Mouse (Mus musculus) ES-Bruce4 (cell line): ENCODE measurements around the gene Znrf1. TPM values are rescaled to one million over a fixed set of nuclear protein-coding genes. Genes with fewer than 3 reads are reported as not detected.
"Not testable (repeated sequence)": the region's sequence is repeated elsewhere in the genome, so short reads cannot be mapped to it uniquely, and the experiment has no call there.

Experiments used
- H3K27ac ChIP-seq: 2 replicates; pipeline ENCODE4 v1.5.1; 2012; ENCODE audit warnings: low read length, inconsistent platforms; ENCODE audit not compliant: insufficient read depth
- H3K27me3 ChIP-seq: 2 replicates; pipeline ENCODE4 v1.6.1; 2012; ENCODE audit warnings: mild to moderate bottlenecking, low read length, inconsistent platforms; ENCODE audit not compliant: control insufficient read depth, poor library complexity, insufficient read depth, severe bottlenecking
- H3K36me3 ChIP-seq: 2 replicates; pipeline ENCODE4 v1.6.1; 2012; ENCODE audit warnings: inconsistent platforms, mild to moderate bottlenecking, low read length, moderate library complexity; ENCODE audit not compliant: control insufficient read depth, poor library complexity, insufficient read depth, severe bottlenecking
- H3K4me1 ChIP-seq: one replicate; pipeline ENCODE4 v1.8.1; 2011; ENCODE audit warnings: low read length; ENCODE audit not compliant: control insufficient read depth, insufficient read depth
- H3K4me3 ChIP-seq: 2 replicates; pipeline ENCODE4 v1.5.1; 2011; ENCODE audit warnings: low read depth, mild to moderate bottlenecking, low read length
- H3K9ac ChIP-seq: 2 replicates; pipeline ENCODE4 v1.6.1; 2012; ENCODE audit warnings: low read depth, mild to moderate bottlenecking, inconsistent platforms; ENCODE audit not compliant: poor library complexity, severe bottlenecking
- H3K9me3 ChIP-seq: replicated peaks from 2 replicates; pipeline ENCODE4 v1.6.1; 2012; ENCODE audit warnings: mild to moderate bottlenecking, low read length, inconsistent platforms; ENCODE audit not compliant: control insufficient read depth, poor library complexity, insufficient read depth, severe bottlenecking
- CTCF ChIP-seq: IDR thresholded peaks from one replicate; pipeline ENCODE4 v1.8.1; 2011; ENCODE audit warnings: low read depth, low read length
- EP300 ChIP-seq: IDR thresholded peaks from 2 replicates; pipeline ENCODE4 v1.6.1; 2011; ENCODE audit warnings: low read depth, low read length; ENCODE audit not compliant: insufficient read depth
- POLR2A ChIP-seq: IDR thresholded peaks from one replicate; pipeline ENCODE4 v1.8.1; 2011; ENCODE audit warnings: low read length; ENCODE audit not compliant: insufficient read depth
- polyA plus RNA-seq: library from polyadenylated mRNA; stranded (reverse); fragments of >200 nt; gene quantifications from 2 replicates; pipeline ENCODE4 v1.2.4, GENCODE M21; 2011; ENCODE audit warnings: low read depth; ENCODE audit not compliant: missing spikeins, insufficient read depth, insufficient read length

Gene Znrf1
- 37.7 and 38.5 TPM in 2 replicates for polyA plus RNA-seq

DNA sequence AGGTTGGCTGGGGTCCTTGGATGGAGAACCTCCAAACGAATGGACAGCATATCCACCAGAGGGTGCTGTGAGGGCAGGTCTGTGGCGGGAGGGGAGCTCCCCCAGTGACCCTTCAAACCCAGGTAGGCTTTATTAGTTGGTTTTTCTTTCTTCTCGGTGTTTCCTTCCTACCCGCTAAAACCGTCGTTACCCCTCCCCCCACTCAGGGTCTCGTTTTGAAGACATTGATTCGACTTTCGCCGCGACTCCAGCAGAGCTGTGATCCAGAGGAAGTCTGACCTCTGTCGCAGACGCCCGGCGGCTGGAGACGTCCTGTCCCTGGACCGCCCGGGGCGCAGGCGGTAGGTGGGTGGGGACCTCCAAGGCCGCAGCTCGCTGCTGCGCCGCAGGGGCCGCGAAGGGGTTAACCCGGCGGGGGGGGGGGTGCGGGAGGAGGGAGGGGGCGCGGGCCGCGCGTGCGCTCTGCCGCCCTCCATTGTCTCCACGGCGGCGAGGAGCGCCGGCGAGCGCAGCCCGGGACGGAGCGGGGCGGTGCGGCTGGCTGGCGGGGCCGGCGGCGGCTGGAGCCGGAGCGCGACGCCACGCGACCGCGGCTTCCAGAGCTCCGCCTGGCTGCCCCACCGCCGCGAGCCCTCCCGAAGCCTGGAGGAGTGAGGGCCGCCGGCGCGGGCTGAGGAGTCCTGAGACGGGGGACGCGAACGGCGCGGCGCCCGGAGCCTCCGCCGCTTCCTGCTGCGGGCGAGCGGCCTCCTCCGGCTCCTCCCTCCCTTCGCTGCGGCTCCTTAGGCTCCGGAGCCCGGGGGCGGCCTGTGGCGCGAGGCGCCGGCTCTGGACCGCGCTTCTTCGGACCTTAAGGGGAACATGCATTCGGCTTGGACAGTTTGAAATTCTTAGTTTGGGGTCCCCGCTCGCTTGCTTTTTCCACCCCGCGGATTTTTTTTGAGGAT lies at the start of gene Znrf1:
TSS of gene Znrf1 (plus strand) at position 67 of the 947 bp plus-strand sequence.
- Histone ChIP-seq H3K27ac (peak within 1 kb of the TSS; percentile 76), H3K9ac (peak within 1 kb of the TSS; percentile 100), H3K4me3 (peak within 1 kb of the TSS; percentile 76), H3K9me3 (no peaks in the 10 kb centered on the region), H3K4me1 (peaks cover 6% of the 10 kb centered on the region), H3K27me3 (0 out of 2 replicates have a peak, but pooled peaks cover 2% of the 10 kb centered on the region), H3K36me3 (0 out of 2 replicates have a peak, but pooled peaks cover 5% of the 10 kb centered on the region)
- TF ChIP-seq EP300 = no peak; the same call in 1 of the 2 replicates
- TF ChIP-seq CTCF = peak; percentile 55

DNA sequence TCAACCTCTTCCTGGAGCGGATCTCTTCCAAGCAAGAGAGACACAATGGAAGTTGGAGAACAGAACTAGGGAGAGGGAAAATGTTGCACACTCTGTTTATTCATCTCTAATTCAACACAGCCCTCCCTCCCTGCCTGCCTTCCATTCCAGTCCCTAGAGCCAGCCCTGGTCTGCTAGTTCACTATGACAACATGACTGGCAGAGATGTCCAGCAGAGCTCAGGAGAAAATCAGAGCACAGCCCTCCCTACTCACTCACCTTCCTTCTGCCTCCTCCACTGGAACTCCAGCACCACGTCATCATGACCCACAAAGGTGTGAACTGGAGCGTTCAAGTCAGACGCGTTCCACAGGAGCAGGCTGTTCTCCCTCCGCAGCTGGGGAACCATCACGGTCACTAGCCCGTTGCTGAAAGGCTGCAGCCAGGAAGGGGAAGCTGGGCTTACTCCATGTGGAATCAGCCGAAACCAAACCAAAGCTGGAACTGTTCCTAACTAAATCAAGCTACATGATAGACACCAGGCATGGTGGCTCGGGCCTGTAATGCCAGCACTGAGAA lies 45.8 kb upstream of the Znrf1 start:
- H3K9me3 ChIP-seq = no peaks in the 10 kb centered on the region
- no peak overlapping the region for H3K4me3 ChIP-seq
- TF ChIP-seq CTCF = no peak
- H3K36me3 ChIP-seq = peaks cover 16% of the 10 kb centered on the region
- H3K27ac ChIP-seq = no peak overlapping the region
- H3K27me3 ChIP-seq = no peaks in the 10 kb centered on the region
- no peaks in the 10 kb centered on the region for H3K4me1 ChIP-seq
- H3K9ac ChIP-seq = no peak overlapping the region

GRCm38 (mm10) chr8:111491191-111491590 lies 44.7 kb upstream of the Znrf1 start:
- Histone ChIP-seq H3K27ac (no peak overlapping the region), H3K4me1 (no peaks in the 10 kb centered on the region), H3K9me3 (no peaks in the 10 kb centered on the region), H3K27me3 (no peaks in the 10 kb centered on the region), H3K9ac (no peak overlapping the region), H3K36me3 (peaks cover 15% of the 10 kb centered on the region), H3K4me3 (no peak overlapping the region)
- no peak for TF ChIP-seq EP300
- no peak for TF ChIP-seq CTCF
- no peak for TF ChIP-seq POLR2A

- no peaks in the 10 kb centered on the region for H3K9me3 ChIP-seq
- H3K9ac ChIP-seq = no peak overlapping the region
- TF ChIP-seq CTCF (no peak), EP300 (no peak), POLR2A (no peak)
- no peaks in the 10 kb centered on the region for H3K4me1 ChIP-seq
- H3K27me3 ChIP-seq = no peaks in the 10 kb centered on the region
- H3K27ac ChIP-seq = no peak overlapping the region
- no peak overlapping the region for H3K4me3 ChIP-seq
- H3K36me3 ChIP-seq = peaks cover 9% of the 10 kb centered on the region
These were observed 43.4 kb upstream of the Znrf1 start for GRCm38 (mm10) chr8:111492508-111492907.

DNA sequence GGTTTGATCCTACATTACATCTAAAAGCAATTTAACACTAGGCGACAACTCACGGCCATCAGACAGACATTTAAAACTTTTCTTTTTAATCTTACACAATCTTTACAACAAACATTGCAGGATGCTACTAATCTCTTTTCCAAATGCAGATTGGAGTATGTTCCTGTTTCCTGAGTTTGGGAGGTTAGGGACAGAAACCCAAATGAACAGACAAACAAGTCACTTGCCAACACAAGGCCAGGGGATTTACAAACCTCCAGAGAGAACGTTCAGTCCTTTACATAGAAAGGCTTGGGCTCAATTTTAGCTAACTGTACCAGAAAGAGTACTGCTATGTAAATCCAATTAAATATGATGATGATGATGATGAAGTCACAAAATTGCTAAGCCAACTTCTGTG lies 42.7 kb upstream of the Znrf1 start:
- Histone ChIP-seq H3K9ac (no peak overlapping the region), H3K9me3 (no peaks in the 10 kb centered on the region), H3K4me3 (no peak overlapping the region), H3K36me3 (peaks cover 9% of the 10 kb centered on the region), H3K27me3 (no peaks in the 10 kb centered on the region), H3K27ac (no peak overlapping the region), H3K4me1 (no peaks in the 10 kb centered on the region)
- no peak for TF ChIP-seq POLR2A
- TF ChIP-seq EP300 = no peak

GRCm38 (mm10) chr8:111496326-111496725 lies 39.6 kb upstream of the Znrf1 start:
- H3K4me3 ChIP-seq = no peak overlapping the region
- H3K27ac ChIP-seq = no peak overlapping the region
- no peaks in the 10 kb centered on the region for H3K4me1 ChIP-seq
- H3K9ac ChIP-seq = no peak overlapping the region
- TF ChIP-seq POLR2A (no peak), CTCF (no peak), EP300 (no peak)
- H3K36me3 ChIP-seq = peaks cover 17% of the 10 kb centered on the region
- H3K27me3 ChIP-seq = no peaks in the 10 kb centered on the region
- no peaks in the 10 kb centered on the region for H3K9me3 ChIP-seq

- H3K4me1 ChIP-seq, H3K27ac ChIP-seq, H3K4me3 ChIP-seq, H3K9me3 ChIP-seq, H3K9ac ChIP-seq, H3K27me3 ChIP-seq: not testable (repeated sequence)
- H3K36me3 ChIP-seq = peaks cover 20% of the 10 kb centered on the region
These were observed 37.6 kb upstream of the Znrf1 start for GRCm38 (mm10) chr8:111498249-111498648.
